Mouse (Mus musculus) cerebellum, adult 2 months (tissue): ENCODE measurements around the gene Pmpca. TPM values are rescaled to one million over a fixed set of nuclear protein-coding genes. Genes with fewer than 3 reads are reported as not detected.

Source experiments
- DNase-seq, 2 experiments: peaks; one replicate each; pipeline ENCODE4 v3.0.0; 2021
- H3K27ac ChIP-seq: fragments of 200-500 bp; 2 replicates; pipeline ENCODE4 v1.5.1; 2012; ENCODE audit warnings: low read length, control low read depth, inconsistent platforms; ENCODE audit not compliant: insufficient read depth
- H3K27me3 ChIP-seq: fragments of 200-500 bp; 2 replicates; pipeline ENCODE4 v1.6.1; 2012; ENCODE audit warnings: inconsistent platforms, mild to moderate bottlenecking, low read length, moderate library complexity; ENCODE audit not compliant: control insufficient read depth, insufficient read depth
- H3K4me1 ChIP-seq: fragments of 200-500 bp; 2 replicates; pipeline ENCODE4 v1.6.1; 2011; ENCODE audit warnings: low read length; ENCODE audit not compliant: control insufficient read depth, insufficient read depth
- H3K4me3 ChIP-seq: fragments of 200-500 bp; replicated peaks from 2 replicates; pipeline ENCODE3; 2011; ENCODE audit warnings: mild to moderate bottlenecking, low read depth, low read length, control low read depth; ENCODE audit not compliant: insufficient read depth
- CTCF ChIP-seq: fragments of 200-500 bp; IDR thresholded peaks from 2 replicates; pipeline ENCODE4 v1.5.1; 2011; ENCODE audit warnings: low read depth, mild to moderate bottlenecking, control low read depth, low read length, moderate library complexity, borderline replicate concordance; ENCODE audit not compliant: insufficient read depth
- POLR2A ChIP-seq: fragments of 200-500 bp; IDR thresholded peaks from 2 replicates; pipeline ENCODE4 v1.6.1; 2011; ENCODE audit warnings: low read length, control low read depth, borderline replicate concordance; ENCODE audit not compliant: insufficient read depth
- WGBS: fragments of 180-500 bp; shearing (Covaris S2); methylation state at CpG from one replicate; pipeline ENCODE4 v1.1.7; 2018; 5-methylcytosine and 5-hydroxymethylcytosine counted together
- polyA plus RNA-seq: library from polyadenylated mRNA; depleted of rRNA; stranded (reverse); fragments of >200 nt; gene quantifications from 2 replicates; pipeline ENCODE4 v1.2.3, GENCODE M21; 2012

The Pmpca gene
- polyA plus RNA-seq, 1 experiment: 98.2 TPM

DNA sequence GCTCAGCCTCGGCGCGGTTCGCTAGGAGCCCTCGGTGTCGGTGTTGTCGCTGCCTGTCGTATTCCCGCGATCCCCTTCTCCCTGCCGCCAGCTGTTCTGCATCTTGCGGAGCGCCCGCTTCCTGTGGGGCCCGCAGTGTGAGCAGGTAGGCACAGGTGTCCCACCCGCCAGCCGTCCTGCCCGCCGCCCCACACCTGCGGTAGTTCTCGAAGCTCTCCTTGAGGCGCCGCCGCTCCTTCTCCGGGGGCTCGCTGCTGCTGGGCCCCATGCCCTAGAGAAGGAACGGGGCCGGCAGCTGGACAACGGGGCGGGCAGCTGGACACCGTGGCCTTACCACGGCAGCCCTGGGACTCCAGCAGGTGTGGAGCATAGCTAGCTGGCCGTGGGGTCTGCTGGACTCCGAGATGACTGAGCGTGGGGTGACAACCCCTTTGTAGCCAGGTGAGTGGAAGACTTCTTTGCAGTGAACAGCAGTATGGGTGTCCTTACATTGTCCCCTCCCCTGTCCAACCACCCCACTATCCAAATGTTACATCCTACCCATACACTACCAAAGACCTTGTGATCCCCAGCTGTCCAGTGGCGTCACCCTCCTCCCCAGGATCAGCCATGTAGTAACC is 36.7 kb upstream of the Pmpca start:
- Histone ChIP-seq H3K27ac (peak overlapping the region; percentile 56), H3K4me1 (peaks cover 34% of the 10 kb centered on the region), H3K4me3 (peak overlapping the region; percentile 82), H3K27me3 (no peaks in the 10 kb centered on the region)
- no peak for DNase-seq
- WGBS: under 1% methylated on average over 36 of the region's 36 CpGs
- TF ChIP-seq CTCF (no peak), POLR2A (no peak)

DNA sequence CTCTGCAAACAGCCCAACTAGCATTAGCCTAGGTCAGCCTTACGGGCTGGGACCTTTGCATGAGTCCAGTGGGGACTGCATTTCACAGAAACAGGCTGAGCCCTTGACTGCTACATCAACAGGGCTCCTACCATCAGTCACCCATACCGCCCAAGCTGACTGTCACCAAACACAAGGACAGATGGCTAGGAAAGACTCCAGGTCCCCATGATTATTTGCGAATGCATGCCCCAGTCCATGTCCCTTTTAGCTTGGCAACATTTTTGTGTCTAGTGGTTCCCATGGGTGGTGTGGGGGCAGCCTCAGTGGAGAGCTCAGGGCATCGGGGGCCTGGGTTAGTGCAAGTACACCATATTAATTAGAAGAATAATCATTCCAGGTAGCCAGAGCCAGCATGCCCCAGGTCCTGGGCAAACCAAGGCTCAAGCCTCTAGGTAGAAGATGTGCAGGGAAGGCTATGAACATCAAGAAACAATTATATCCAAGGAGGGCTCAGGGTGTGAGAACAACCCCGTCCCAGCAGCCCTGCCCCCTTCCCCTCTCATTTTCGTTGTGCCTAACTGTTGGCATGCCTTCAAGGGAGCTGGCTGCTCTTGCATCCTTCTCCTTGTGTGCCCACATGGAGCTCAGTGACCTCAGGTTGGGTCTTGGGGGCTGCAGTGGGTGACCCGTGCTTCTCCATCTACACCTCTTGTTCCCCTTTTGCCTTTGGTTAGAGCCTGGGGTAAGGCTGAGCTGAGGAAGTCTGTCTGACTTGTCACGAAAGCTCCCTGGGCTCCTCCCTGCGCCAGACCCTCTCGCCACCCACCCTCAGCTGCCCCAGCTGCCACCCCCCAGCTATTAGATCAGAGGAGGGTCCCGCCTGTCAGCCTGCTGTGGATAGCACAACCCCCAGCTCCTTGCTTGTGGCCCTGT is 35.8 kb upstream of the Pmpca start:
- DNase-seq: peak; percentile 60 to 66
- TF ChIP-seq CTCF (no peak), POLR2A (no peak)

GRCm38 (mm10) chr2:26354401-26354800 is 34.7 kb upstream of the Pmpca start:
- no peak overlapping the region for H3K4me3 ChIP-seq
- 74% methylated on average over 4 of the region's 4 CpGs for WGBS
- no peaks in the 10 kb centered on the region for H3K27me3 ChIP-seq
- peak in 1 of 2 experiments; percentile 15 for DNase-seq
- H3K27ac ChIP-seq: no peak overlapping the region
- H3K4me1 ChIP-seq: peaks cover 40% of the 10 kb centered on the region
- no peak for TF ChIP-seq POLR2A
- no peak for TF ChIP-seq CTCF

More for the DNA sequence above, 35.8 kb upstream of the Pmpca start:
- H3K27ac ChIP-seq: peak overlapping the region; percentile 56
- 41% methylated on average over 11 of the region's 11 CpGs for WGBS
- peak overlapping the region; percentile 82 for H3K4me3 ChIP-seq
- no peaks in the 10 kb centered on the region for H3K27me3 ChIP-seq
- peaks cover 40% of the 10 kb centered on the region for H3K4me1 ChIP-seq

DNA sequence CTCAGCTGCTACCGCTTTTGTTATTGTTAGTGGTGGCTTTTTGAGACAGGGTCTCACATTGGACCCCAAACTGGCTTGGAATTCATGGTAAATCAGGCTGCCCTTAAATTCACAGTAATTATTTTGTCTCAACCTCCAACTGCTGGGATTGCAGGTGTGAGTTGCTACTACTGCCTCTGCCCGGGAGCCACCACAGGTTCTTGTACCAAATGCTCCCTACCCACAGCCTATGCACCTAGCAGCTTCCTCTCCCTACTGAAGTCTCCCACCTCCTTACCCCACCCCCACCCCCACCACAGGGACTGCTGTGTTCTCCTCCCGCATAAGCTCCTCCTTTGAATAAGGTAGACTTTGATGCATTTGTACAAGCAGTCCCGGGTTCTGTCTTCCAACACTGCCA is 32.9 kb upstream of the Pmpca start:
- Histone ChIP-seq H3K27me3 (no peaks in the 10 kb centered on the region), H3K27ac (no peak overlapping the region), H3K4me3 (no peak overlapping the region), H3K4me1 (peaks cover 37% of the 10 kb centered on the region)
- 90% methylated on average over 4 of the region's 4 CpGs for WGBS
- no peak for TF ChIP-seq CTCF
- TF ChIP-seq POLR2A: no peak
- DNase-seq: no peak

- Histone ChIP-seq H3K27ac (no peak overlapping the region), H3K4me3 (no peak overlapping the region), H3K4me1 (peaks cover 36% of the 10 kb centered on the region), H3K27me3 (no peaks in the 10 kb centered on the region)
- no peak for DNase-seq
- TF ChIP-seq POLR2A: no peak
- no peak for TF ChIP-seq CTCF
- 74% methylated on average over 7 of the region's 7 CpGs for WGBS
Measured at GRCm38 (mm10) chr2:26356678-26357077, 32.5 kb upstream of the Pmpca start.

DNA sequence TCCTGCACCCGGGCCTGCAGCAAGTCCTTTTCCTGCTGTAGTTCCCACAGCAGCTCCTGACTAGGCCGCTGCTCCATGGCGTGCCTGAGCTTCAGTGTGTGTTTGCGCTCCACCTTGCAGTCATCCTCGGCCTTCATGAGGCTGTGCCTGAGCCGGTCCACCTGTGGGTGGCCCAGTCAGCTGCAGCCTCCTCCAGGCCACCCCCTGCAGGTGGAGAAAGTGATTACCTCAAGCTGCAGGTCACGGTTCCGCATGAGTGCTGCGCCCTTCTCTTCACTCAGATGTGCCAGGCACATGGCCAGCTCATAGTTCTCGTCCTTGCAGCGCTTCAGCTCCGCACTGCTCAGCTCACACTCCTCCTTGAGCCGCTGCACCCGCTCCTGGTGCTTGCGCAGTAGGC is 31.7 kb upstream of the Pmpca start:
- no peak overlapping the region for H3K27ac ChIP-seq
- peak in 1 of 2 experiments; percentile 33 for DNase-seq
- TF ChIP-seq CTCF (no peak), POLR2A (no peak)
- 40% methylated on average over 15 of the region's 15 CpGs for WGBS
- H3K4me1 ChIP-seq: peaks cover 36% of the 10 kb centered on the region
- H3K4me3 ChIP-seq: no peak overlapping the region
- no peaks in the 10 kb centered on the region for H3K27me3 ChIP-seq

- DNase-seq: peak in 1 of 2 experiments; percentile 19
- no peak overlapping the region for H3K27ac ChIP-seq
- H3K27me3 ChIP-seq: no peaks in the 10 kb centered on the region
- TF ChIP-seq CTCF: no peak
- no peak for TF ChIP-seq POLR2A
- peaks cover 29% of the 10 kb centered on the region for H3K4me1 ChIP-seq
- 81% methylated on average over 13 of the region's 13 CpGs for WGBS
- no peak overlapping the region for H3K4me3 ChIP-seq
Measured at GRCm38 (mm10) chr2:26358667-26359320, 30.3 kb upstream of the Pmpca start.
